Mouse (Mus musculus): Measurements from ENCODE around the gene Tbx4. TPM values are rescaled to one million over a fixed set of nuclear protein-coding genes. Genes with fewer than 3 reads are reported as not detected.

The Tbx4 gene
- total RNA-seq, 2 experiments from 2014 or later: 0.19 TPM; not detected in 1

DNA sequence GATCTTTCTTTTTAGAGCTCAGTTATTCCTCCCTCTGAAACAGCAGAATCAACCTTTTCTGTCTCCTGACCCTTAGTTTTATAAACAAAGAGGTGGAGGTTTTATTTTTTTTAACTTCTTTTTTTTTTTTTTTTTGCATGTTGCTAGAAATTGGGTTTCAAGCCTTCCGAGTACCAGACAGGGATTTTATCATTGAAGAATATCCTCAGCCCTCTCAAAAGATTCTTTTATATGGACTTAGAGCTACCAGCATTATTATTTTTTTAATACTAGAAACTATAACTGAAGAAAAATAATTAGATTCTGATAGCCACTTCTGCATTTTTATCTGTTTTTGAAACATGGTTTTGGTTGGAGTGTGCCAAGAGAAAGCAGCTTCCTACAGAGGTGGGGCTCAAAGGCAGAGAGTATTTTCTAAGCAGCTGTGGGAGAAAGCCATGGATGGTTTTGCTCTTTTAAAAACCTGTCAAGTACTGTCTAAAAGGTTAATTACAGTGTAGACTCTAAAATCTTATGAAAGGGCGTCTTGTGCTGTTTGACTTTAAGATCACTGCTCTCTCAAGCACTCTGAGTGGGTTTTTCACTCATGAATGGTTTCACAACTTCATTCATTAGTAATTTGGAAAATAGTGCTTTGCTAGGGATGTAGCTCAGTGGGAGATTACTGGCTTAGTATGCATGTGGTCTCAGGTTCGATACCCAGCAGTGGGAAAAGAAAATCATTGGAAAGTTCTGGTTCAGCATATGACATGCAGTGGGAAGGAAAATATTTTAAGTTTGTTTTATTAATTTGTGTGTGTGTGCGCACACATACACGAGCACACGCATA is 70.9 kb downstream of the Tbx4 start:
- intact Hi-C loops (cut with DNase I): no loop called here
- no peak for TF ChIP-seq CTCF (IDR thresholded peaks at IDR 0.05)
- no peak for DNase-seq (ENCODE audit: extremely low spot score in 1 of 2, low spot score in 2 of 2)
- H3K27ac ChIP-seq: no peak overlapping the region
- H3K4me3 ChIP-seq: no peak overlapping the region

DNA sequence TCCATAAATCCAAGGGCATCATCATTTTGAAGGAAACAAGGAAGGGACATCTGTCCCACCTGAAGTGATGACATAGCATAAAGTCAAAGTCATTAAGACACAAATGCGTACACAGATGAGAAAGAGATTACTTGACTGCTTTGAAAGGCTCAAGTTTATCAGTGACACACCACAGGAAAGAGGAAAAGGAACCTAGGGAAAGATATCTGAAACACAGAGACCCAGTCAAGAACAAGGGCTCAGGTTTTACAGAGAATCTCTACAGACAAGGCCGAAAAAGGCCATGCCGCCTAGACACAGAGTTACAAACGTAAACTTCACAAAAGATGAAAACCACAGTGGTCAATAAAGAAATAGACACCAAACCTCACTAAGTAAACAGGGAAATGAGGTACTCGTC is 73.6 kb downstream of the Tbx4 start:
- H3K27ac ChIP-seq: no peak overlapping the region
- intact Hi-C loops (cut with DNase I): no loop called here

DNA sequence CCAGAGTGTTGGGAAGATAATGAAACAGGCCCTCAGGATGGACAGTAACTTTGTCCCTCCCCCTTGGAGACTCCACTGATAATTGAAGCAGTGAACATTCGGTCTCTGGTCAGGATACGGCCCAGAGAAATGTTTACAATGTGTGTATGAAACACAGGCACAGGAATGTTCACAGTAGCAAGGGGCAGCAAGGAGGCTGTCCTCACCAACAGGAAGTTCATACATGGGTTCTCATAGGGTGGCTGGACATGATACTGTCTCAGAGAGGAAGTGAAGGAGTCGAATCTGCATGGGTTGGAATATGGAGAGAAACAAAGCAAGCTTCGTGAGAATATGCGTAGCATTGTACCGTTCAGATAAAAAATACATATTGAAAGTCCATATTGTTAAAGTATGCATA is 74.1 kb downstream of the Tbx4 start:
- Histone ChIP-seq H3K4me3 (no peak overlapping the region), H3K27ac (no peak overlapping the region)
- intact Hi-C loops (cut with DNase I): no loop called here
- DNase-seq (ENCODE audit: extremely low spot score in 1 of 2, low spot score in 2 of 2): no peak
- no peak for TF ChIP-seq CTCF (IDR thresholded peaks at IDR 0.05)

More for the DNA sequence above, 73.6 kb downstream of the Tbx4 start:
- TF ChIP-seq CTCF (IDR thresholded peaks at IDR 0.05): no peak
- no peak overlapping the region for H3K4me3 ChIP-seq
- DNase-seq (ENCODE audit: extremely low spot score in 1 of 2, low spot score in 2 of 2): no peak

DNA sequence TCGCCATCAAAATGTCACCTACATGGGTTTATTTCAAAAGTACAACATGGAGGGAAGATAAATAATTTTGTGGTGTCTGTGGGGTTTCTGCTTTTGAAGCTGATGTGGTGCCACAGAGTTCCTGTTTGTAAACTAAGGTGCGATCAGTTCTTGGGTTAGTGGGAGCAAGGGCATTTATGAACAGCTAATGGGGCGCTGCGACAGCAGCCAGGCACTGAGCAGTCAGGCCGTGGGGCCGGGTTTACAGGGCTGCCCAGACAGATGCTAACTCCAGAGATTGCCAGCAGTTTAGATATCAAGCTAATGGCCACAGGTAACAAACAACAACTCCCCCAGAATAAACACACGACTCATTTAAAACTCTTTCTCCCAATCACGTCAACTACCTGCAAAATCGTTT is 75.3 kb downstream of the Tbx4 start:
- H3K27ac ChIP-seq: no peak overlapping the region
- intact Hi-C loops (cut with DNase I): no loop called here

More for the DNA sequence above, 75.3 kb downstream of the Tbx4 start:
- DNase-seq (ENCODE audit: extremely low spot score in 1 of 2, low spot score in 2 of 2): no peak
- no peak for TF ChIP-seq CTCF (IDR thresholded peaks at IDR 0.05)
- H3K4me3 ChIP-seq: no peak overlapping the region

Other genes with a start within 250 kb of the Tbx4 start
- gene Tbx2, start 53.9 kb upstream of the Tbx4 start, total RNA-seq (2021): 1 to 10 TPM; 1.9 to 2.0 TPM
- gene Gm11444, start 36.1 kb upstream of the Tbx4 start, total RNA-seq (2021): not detected

All from left cerebral cortex, adult 2 months (tissue).